Mouse (Mus musculus) heart, embryonic 16.5 days (tissue): ENCODE data around the gene Scn1b. TPM values are rescaled to one million over a fixed set of nuclear protein-coding genes. Genes with fewer than 3 reads are reported as not detected.
A peak's percentile ranks its signal among the peaks of the same experiment; 100 is the strongest.

Experiments used
- ATAC-seq: fragments of 200-750 bp; cut with Nextera tagmentation; replicated peaks from 2 replicates; pipeline ENCODE4 v1.8.0; 2017; ENCODE audit warnings: moderate number of reproducible peaks; ENCODE audit not compliant: insufficient read depth, low FRiP score; ENCODE audit errors: extremely low read depth
- H3K27ac ChIP-seq: fragments of 300-500 bp; sonication (generic); 2 replicates; pipeline ENCODE4 v1.5.1; 2014; ENCODE audit warnings: mild to moderate bottlenecking, low read length, control low read depth, moderate library complexity
- H3K27me3 ChIP-seq: fragments of 300-500 bp; sonication (generic); 2 replicates; pipeline ENCODE4 v1.6.1; 2014; ENCODE audit warnings: low read length, mixed read lengths; ENCODE audit not compliant: control insufficient read depth, insufficient read depth
- H3K36me3 ChIP-seq: fragments of 300-500 bp; sonication (generic); 2 replicates; pipeline ENCODE4 v1.6.1; 2014; ENCODE audit not compliant: control insufficient read depth, insufficient read depth
- H3K4me1 ChIP-seq: fragments of 300-500 bp; sonication (generic); 2 replicates; pipeline ENCODE4 v1.6.1; 2014; ENCODE audit warnings: low read length, mixed read lengths; ENCODE audit not compliant: control insufficient read depth, insufficient read depth
- H3K4me2 ChIP-seq: fragments of 300-500 bp; sonication (generic); 2 replicates; pipeline ENCODE4 v1.6.1; 2014; ENCODE audit warnings: low read depth, mild to moderate bottlenecking, control low read depth, low read length
- H3K4me3 ChIP-seq: fragments of 300-500 bp; sonication (generic); 2 replicates; pipeline ENCODE4 v1.5.1; 2014; ENCODE audit warnings: mild to moderate bottlenecking, control low read depth, low read length
- H3K9ac ChIP-seq: fragments of 300-500 bp; sonication (generic); 2 replicates; pipeline ENCODE4 v1.6.1; 2014; ENCODE audit warnings: low read length, control low read depth
- H3K9me3 ChIP-seq: fragments of 300-500 bp; sonication (generic); replicated peaks from 2 replicates; pipeline ENCODE4 v1.6.1; 2016; ENCODE audit warnings: low read length; ENCODE audit not compliant: control insufficient read depth
- WGBS: fragments of 180-500 bp; shearing (Covaris S2); extraction: QIAGEN DNeasy Blood & Tissue Kit; methylation state at CpG from one replicate; pipeline ENCODE4 v1.1.7; 2014; 5-methylcytosine and 5-hydroxymethylcytosine counted together
- polyA plus RNA-seq: library from polyadenylated mRNA; unstranded; fragments of >200 nt; fragmentation: Nextera tagmentation; extraction: Ambion mirVana; gene quantifications from 2 replicates; pipeline ENCODE4 v1.2.1, GENCODE M21; 2015

Scn1b gene
- polyA plus RNA-seq, 1 experiment from 2014 or later: 2.8 TPM

- Histone ChIP-seq H3K27ac (peak overlapping the region; percentile 73), H3K4me1 (peaks cover 16% of the 10 kb centered on the region), H3K9me3 (no peaks in the 10 kb centered on the region; the same call in 1 of the 2 replicates), H3K27me3 (no peaks in the 10 kb centered on the region), H3K4me2 (no peak overlapping the region), H3K4me3 (no peak overlapping the region), H3K9ac (no peak overlapping the region), H3K36me3 (no peaks in the 10 kb centered on the region)
- no peak for ATAC-seq
- WGBS: 51% methylated on average over 2 of the region's 2 CpGs
Observed at GRCm38 (mm10) chr7:31087262-31087661, 39.5 kb downstream of the Scn1b start.

- no peaks in the 10 kb centered on the region for H3K27me3 ChIP-seq
- 80% methylated on average over 9 of the region's 9 CpGs for WGBS
- no peaks in the 10 kb centered on the region; the same call in 1 of the 2 replicates for H3K9me3 ChIP-seq
- H3K27ac ChIP-seq: no peak overlapping the region
- H3K4me1 ChIP-seq: peaks cover 16% of the 10 kb centered on the region
- no peak overlapping the region for H3K4me3 ChIP-seq
- H3K36me3 ChIP-seq: no peaks in the 10 kb centered on the region
- ATAC-seq: no peak
- no peak overlapping the region for H3K4me2 ChIP-seq
- no peak overlapping the region for H3K9ac ChIP-seq
Observed at GRCm38 (mm10) chr7:31086175-31086755, 40.5 kb downstream of the Scn1b start.

- no peaks in the 10 kb centered on the region; the same call in none of the 2 replicates for H3K9me3 ChIP-seq
- WGBS: 39% methylated on average over 3 of the region's 3 CpGs
- peaks cover 16% of the 10 kb centered on the region for H3K4me1 ChIP-seq
- no peaks in the 10 kb centered on the region for H3K36me3 ChIP-seq
- no peaks in the 10 kb centered on the region for H3K27me3 ChIP-seq
- peak; percentile 31; the same call in 1 of the 2 replicates for ATAC-seq
- no peak overlapping the region for H3K27ac ChIP-seq
- H3K9ac ChIP-seq: no peak overlapping the region
- no peak overlapping the region for H3K4me3 ChIP-seq
- H3K4me2 ChIP-seq: no peak overlapping the region
Observed at GRCm38 (mm10) chr7:31085171-31085570, 41.6 kb downstream of the Scn1b start.

GRCm38 (mm10) chr7:31084140-31084539 lies 42.7 kb downstream of the Scn1b start:
- no peak overlapping the region for H3K4me2 ChIP-seq
- no peaks in the 10 kb centered on the region; the same call in 1 of the 2 replicates for H3K9me3 ChIP-seq
- 52% methylated on average over 9 of the region's 9 CpGs for WGBS
- no peaks in the 10 kb centered on the region for H3K27me3 ChIP-seq
- no peak overlapping the region for H3K27ac ChIP-seq
- ATAC-seq: no peak
- H3K9ac ChIP-seq: no peak overlapping the region
- peaks cover 16% of the 10 kb centered on the region for H3K4me1 ChIP-seq
- H3K36me3 ChIP-seq: no peaks in the 10 kb centered on the region
- no peak overlapping the region for H3K4me3 ChIP-seq

GRCm38 (mm10) chr7:31082831-31083588 lies 43.8 kb downstream of the Scn1b start:
- peak overlapping the region; percentile 11; the same call in 1 of the 2 replicates for H3K9ac ChIP-seq
- WGBS: 62% methylated on average over 14 of the region's 14 CpGs
- ATAC-seq: no peak

GRCm38 (mm10) chr7:31082106-31082505 lies 44.7 kb downstream of the Scn1b start:
- no peak overlapping the region for H3K27ac ChIP-seq
- ATAC-seq: no peak
- H3K9me3 ChIP-seq: no peaks in the 10 kb centered on the region; the same call in 1 of the 2 replicates
- no peaks in the 10 kb centered on the region for H3K27me3 ChIP-seq
- no peak overlapping the region for H3K4me3 ChIP-seq
- peaks cover 6% of the 10 kb centered on the region for H3K4me1 ChIP-seq
- H3K4me2 ChIP-seq: no peak overlapping the region
- no peaks in the 10 kb centered on the region for H3K36me3 ChIP-seq
- no peak overlapping the region for H3K9ac ChIP-seq

More at GRCm38 (mm10) chr7:31082831-31083588, 43.8 kb downstream of the Scn1b start:
- H3K27me3 ChIP-seq: no peaks in the 10 kb centered on the region
- H3K9me3 ChIP-seq: no peaks in the 10 kb centered on the region; the same call in 1 of the 2 replicates
- peaks cover 15% of the 10 kb centered on the region for H3K4me1 ChIP-seq
- no peak overlapping the region for H3K27ac ChIP-seq
- no peaks in the 10 kb centered on the region for H3K36me3 ChIP-seq
- H3K4me3 ChIP-seq: no peak overlapping the region
- no peak overlapping the region for H3K4me2 ChIP-seq

- Histone ChIP-seq H3K27me3 (no peaks in the 10 kb centered on the region), H3K9ac (no peak overlapping the region), H3K27ac (no peak overlapping the region), H3K9me3 (no peaks in the 10 kb centered on the region; the same call in 1 of the 2 replicates), H3K4me1 (peaks cover 4% of the 10 kb centered on the region), H3K4me2 (no peak overlapping the region), H3K4me3 (no peak overlapping the region), H3K36me3 (no peaks in the 10 kb centered on the region)
- WGBS: 36% methylated on average over 1 of the region's 1 CpGs
- ATAC-seq: no peak
Observed at GRCm38 (mm10) chr7:31081106-31081505, 45.7 kb downstream of the Scn1b start.

GRCm38 (mm10) chr7:31080611-31081010 lies 46.2 kb downstream of the Scn1b start:
- 60% methylated on average over 3 of the region's 3 CpGs for WGBS
- H3K4me2 ChIP-seq: no peak overlapping the region
- ATAC-seq: no peak
- no peak overlapping the region for H3K27ac ChIP-seq
- H3K4me3 ChIP-seq: no peak overlapping the region
- H3K9me3 ChIP-seq: no peaks in the 10 kb centered on the region; the same call in 1 of the 2 replicates
- peaks cover 4% of the 10 kb centered on the region for H3K4me1 ChIP-seq
- H3K36me3 ChIP-seq: no peaks in the 10 kb centered on the region
- no peaks in the 10 kb centered on the region for H3K27me3 ChIP-seq
- H3K9ac ChIP-seq: no peak overlapping the region

GRCm38 (mm10) chr7:31079670-31080069 lies 47.1 kb downstream of the Scn1b start:
- WGBS: 79% methylated on average over 8 of the region's 8 CpGs
- Histone ChIP-seq H3K9ac (no peak overlapping the region), H3K36me3 (no peaks in the 10 kb centered on the region), H3K27ac (no peak overlapping the region), H3K4me3 (no peak overlapping the region), H3K4me1 (no peaks in the 10 kb centered on the region; the same call in 1 of the 2 replicates), H3K9me3 (no peaks in the 10 kb centered on the region; the same call in 1 of the 2 replicates), H3K27me3 (no peaks in the 10 kb centered on the region), H3K4me2 (no peak overlapping the region)
- ATAC-seq: no peak
